In genomic region chr2:103946892-103947291, GRCm38 (mm10) we compare ENCODE assay signal across 26 mouse cellular contexts. TPM values are rescaled to one million over a fixed set of nuclear protein-coding genes. Genes with fewer than 3 reads are reported as not detected.
A peak's percentile ranks its signal among the peaks of the same experiment; 100 is the strongest.
DNase-seq lines count a peak whose midpoint lies in the region; ATAC-seq lines count a peak whose summit lies in the region.
"Had no signal": no experiment of that assay in that cellular context is flagged by ENCODE, and none has a peak within 500 bp of the region (broad histone marks: within the 10 kb centered on the region; RNA-seq: fewer than 3 reads in every experiment).

No protein-coding gene starts in this region.

- no peak overlapping the region for H3K27ac ChIP-seq in intestine, embryonic 15.5 days
- no peak overlapping the region for H3K27ac ChIP-seq in hindbrain, embryonic 13.5 days
- H3K27ac ChIP-seq: embryonic facial prominence, embryonic 15.5 days; gastrocnemius, adult 2 months; heart, embryonic 15.5 days; hindbrain, embryonic 14.5 days had no signal

- no peaks in the 10 kb centered on the region for H3K4me1 ChIP-seq in intestine, embryonic 15.5 days (replicated peaks)
- H3K4me1 ChIP-seq in hindbrain, embryonic 13.5 days (replicated peaks), result peaks cover 23% of the 10 kb centered on the region
- H3K4me1 ChIP-seq: embryonic facial prominence, embryonic 15.5 days had no signal

- no peaks in the 10 kb centered on the region for H3K27me3 ChIP-seq in intestine, embryonic 15.5 days (replicated peaks)
- no peaks in the 10 kb centered on the region for H3K27me3 ChIP-seq in hindbrain, embryonic 13.5 days
- H3K27me3 ChIP-seq: embryonic facial prominence, embryonic 15.5 days had no signal

- peak; percentile 14 for DNase-seq in layer of hippocampus, adult 9-11 months
- no peak for DNase-seq in layer of hippocampus, adult 9-10 months (ENCODE audit: low spot score)
- DNase-seq in heart, adult 9 months (ENCODE audit: low spot score in 2 of 2), result no peak
- DNase-seq: adrenal gland, postnatal 14 days; cerebellum, adult 18-20 months; cerebellum, adult 9-11 months; cerebellum, postnatal 36 days; embryo, embryonic 11 days; gastrocnemius, adult 2 months; gastrocnemius, postnatal 25 days; heart, adult 18-20 months; heart, postnatal 14 days had no signal

- ATAC-seq in common myeloid progenitor, adult 5-6 weeks (replicated peaks; ENCODE audit: low read depth, poor library complexity, severe bottlenecking), result peak; percentile 38
- peak; percentile 57 for ATAC-seq in megakaryocyte, adult 5-6 weeks (ENCODE audit: poor library complexity, severe bottlenecking)
- no peak for ATAC-seq in intestine, embryonic 15.5 days
- no peak for ATAC-seq in hindbrain, embryonic 13.5 days (ENCODE audit: low FRiP score)
- ATAC-seq: activated CD4-positive, CD25-positive, alpha-beta regulatory T cell, adult 4 months; forebrain, embryonic 14.5 days; Patski had no signal

- H3K9ac ChIP-seq in intestine, embryonic 15.5 days, result no peak overlapping the region
- no peak overlapping the region for H3K9ac ChIP-seq in hindbrain, embryonic 13.5 days
- H3K9ac ChIP-seq: embryonic facial prominence, embryonic 15.5 days; heart, embryonic 15.5 days; hindbrain, embryonic 14.5 days had no signal

- no peak overlapping the region for H3K4me3 ChIP-seq in intestine, embryonic 15.5 days (replicated peaks)
- H3K4me3 ChIP-seq in hindbrain, embryonic 13.5 days, result no peak overlapping the region
- H3K4me3 ChIP-seq: embryonic facial prominence, embryonic 15.5 days; erythroblast, embryonic 14.5 days; forebrain, embryonic 10.5 days; gastrocnemius, adult 2 months; heart, embryonic 15.5 days had no signal

- 79% methylated on average over 8 of the region's 8 CpGs for WGBS in intestine, embryonic 15.5 days
- 86% methylated on average over 8 of the region's 8 CpGs for WGBS in hindbrain, embryonic 13.5 days

- H3K4me2 ChIP-seq in intestine, embryonic 15.5 days (replicated peaks), result no peak overlapping the region
- no peak overlapping the region for H3K4me2 ChIP-seq in hindbrain, embryonic 13.5 days
- H3K4me2 ChIP-seq: embryonic facial prominence, embryonic 15.5 days; heart, embryonic 11.5 days; heart, embryonic 15.5 days; hindbrain, embryonic 14.5 days had no signal

- H3K36me3 ChIP-seq in intestine, embryonic 15.5 days, result no peaks in the 10 kb centered on the region
- H3K36me3 ChIP-seq in hindbrain, embryonic 13.5 days, result no peaks in the 10 kb centered on the region
- H3K36me3 ChIP-seq: embryonic facial prominence, embryonic 15.5 days; forebrain, embryonic 10.5 days; heart, embryonic 15.5 days had no signal

- H3K9me3 ChIP-seq in intestine, embryonic 15.5 days, result no peaks in the 10 kb centered on the region
- no peaks in the 10 kb centered on the region for H3K9me3 ChIP-seq in hindbrain, embryonic 13.5 days
- H3K9me3 ChIP-seq: embryonic facial prominence, embryonic 15.5 days; forebrain, embryonic 10.5 days; heart, embryonic 15.5 days had no signal

RNA-seq across cellular contexts. Expression of gene Lmo2, which starts 10.9 kb away (rescaled TPM):
- 380 and 387 TPM in 2 replicates for total RNA-seq in common myeloid progenitor, adult 5-6 weeks (2017)
- total RNA-seq in megakaryocyte, adult 5-6 weeks (2015), result 186 and 200 TPM in 2 replicates
- total RNA-seq in megakaryocyte, adult 5-6 weeks (2017), result 92.3 and 100 TPM in 2 replicates
- polyA plus RNA-seq in intestine, embryonic 15.5 days (2015; fragmentation: Nextera tagmentation; extraction: Ambion mirVana), result 18.2 and 23.5 TPM in 2 replicates
- polyA plus RNA-seq in hindbrain, embryonic 13.5 days (2015; fragmentation: Nextera tagmentation; extraction: Ambion mirVana), result 34.1 and 42.3 TPM in 2 replicates
- polyA plus RNA-seq: C2C12 had no signal

Comparison
In these comparisons a context has a peak if more than half of its experiments do, and no peak if none do; other contexts are left out.
1. ATAC-seq: peak in common myeloid progenitor, adult 5-6 weeks (single experiment) and megakaryocyte, adult 5-6 weeks (single experiment); none in intestine, embryonic 15.5 days (single experiment) and hindbrain, embryonic 13.5 days (single experiment).